Mouse (Mus musculus): ENCODE results near the gene Cep57l1. TPM values are rescaled to one million over a fixed set of nuclear protein-coding genes. Genes with fewer than 3 reads are reported as not detected.
"Not testable (repeated sequence)": the region's sequence is repeated elsewhere in the genome, so short reads cannot be mapped to it uniquely, and the experiment has no call there.

The Cep57l1 gene
- polyA plus RNA-seq, 1 experiment from 2014 or later: 20.8 TPM

GRCm38 (mm10) chr10:41826526-41827116, 16.9 kb upstream of the Cep57l1 start:
- no peak overlapping the region for H3K4me3 ChIP-seq
- no peak overlapping the region for H3K4me2 ChIP-seq
- no peaks in the 10 kb centered on the region for H3K27me3 ChIP-seq (replicated peaks)
- 80% methylated on average over 6 of the region's 6 CpGs for WGBS
- H3K4me1 ChIP-seq: peaks cover 40% of the 10 kb centered on the region
- no peaks in the 10 kb centered on the region for H3K9me3 ChIP-seq
- no peak overlapping the region for H3K27ac ChIP-seq (replicated peaks)
- no peaks in the 10 kb centered on the region for H3K36me3 ChIP-seq
- no peak overlapping the region for H3K9ac ChIP-seq
- ATAC-seq (ENCODE audit: extremely low read depth, insufficient number of reproducible peaks, low FRiP score, low TSS enrichment): no peak

- Histone ChIP-seq H3K4me2 (no peak overlapping the region), H3K4me1 (peaks cover 38% of the 10 kb centered on the region), H3K9me3 (no peaks in the 10 kb centered on the region), H3K27ac (replicated peaks) (no peak overlapping the region), H3K4me3 (no peak overlapping the region), H3K27me3 (replicated peaks) (no peaks in the 10 kb centered on the region), H3K36me3 (no peaks in the 10 kb centered on the region), H3K9ac (no peak overlapping the region)
- ATAC-seq (ENCODE audit: extremely low read depth, insufficient number of reproducible peaks, low FRiP score, low TSS enrichment): no peak
- WGBS: 79% methylated on average over 4 of the region's 4 CpGs
Observed at GRCm38 (mm10) chr10:41825996-41826395, 16.3 kb upstream of the Cep57l1 start.

- WGBS: 81% methylated on average over 10 of the region's 10 CpGs
- no peak overlapping the region for H3K4me3 ChIP-seq
- H3K36me3 ChIP-seq: no peaks in the 10 kb centered on the region
- no peak for ATAC-seq (ENCODE audit: extremely low read depth, insufficient number of reproducible peaks, low FRiP score, low TSS enrichment)
- no peaks in the 10 kb centered on the region for H3K9me3 ChIP-seq
- no peak overlapping the region for H3K27ac ChIP-seq (replicated peaks)
- peaks cover 32% of the 10 kb centered on the region for H3K4me1 ChIP-seq
- H3K4me2 ChIP-seq: no peak overlapping the region
- H3K9ac ChIP-seq: no peak overlapping the region
- H3K27me3 ChIP-seq (replicated peaks): no peaks in the 10 kb centered on the region
Observed at GRCm38 (mm10) chr10:41825041-41825440, 15.4 kb upstream of the Cep57l1 start.

- Histone ChIP-seq H3K4me2 (no peak overlapping the region), H3K27me3 (replicated peaks) (no peaks in the 10 kb centered on the region), H3K4me1 (peaks cover 36% of the 10 kb centered on the region), H3K9me3 (no peaks in the 10 kb centered on the region), H3K9ac (no peak overlapping the region), H3K27ac (replicated peaks) (peak overlapping the region; percentile 50), H3K4me3 (no peak overlapping the region), H3K36me3 (no peaks in the 10 kb centered on the region)
- ATAC-seq (ENCODE audit: extremely low read depth, insufficient number of reproducible peaks, low FRiP score, low TSS enrichment): no peak
- 35% methylated on average over 4 of the region's 4 CpGs for WGBS
Observed at GRCm38 (mm10) chr10:41823916-41824315, 14.2 kb upstream of the Cep57l1 start.

GRCm38 (mm10) chr10:41823282-41823675, 13.6 kb upstream of the Cep57l1 start:
- H3K27ac ChIP-seq (replicated peaks); ATAC-seq (ENCODE audit: extremely low read depth, insufficient number of reproducible peaks, low FRiP score, low TSS enrichment); H3K9me3 ChIP-seq; H3K27me3 ChIP-seq (replicated peaks); H3K36me3 ChIP-seq; H3K4me2 ChIP-seq; H3K9ac ChIP-seq; H3K4me3 ChIP-seq: not testable (repeated sequence)
- peaks cover 30% of the 10 kb centered on the region for H3K4me1 ChIP-seq
- 93% methylated on average over 4 of the region's 4 CpGs for WGBS

- no peaks in the 10 kb centered on the region for H3K9me3 ChIP-seq
- no peak overlapping the region for H3K4me2 ChIP-seq
- no peak overlapping the region for H3K4me3 ChIP-seq
- no peak for ATAC-seq (ENCODE audit: extremely low read depth, insufficient number of reproducible peaks, low FRiP score, low TSS enrichment)
- no peaks in the 10 kb centered on the region for H3K36me3 ChIP-seq
- H3K9ac ChIP-seq: no peak overlapping the region
- WGBS: 71% methylated on average over 5 of the region's 5 CpGs
- H3K27ac ChIP-seq (replicated peaks): 0 out of 2 replicates have a peak overlapping the region, but pooled peaks have one; percentile 33
- no peaks in the 10 kb centered on the region for H3K27me3 ChIP-seq (replicated peaks)
- H3K4me1 ChIP-seq: peaks cover 25% of the 10 kb centered on the region
Observed at GRCm38 (mm10) chr10:41822573-41823281, 13.1 kb upstream of the Cep57l1 start.

- no peaks in the 10 kb centered on the region for H3K27me3 ChIP-seq (replicated peaks)
- no peaks in the 10 kb centered on the region for H3K36me3 ChIP-seq
- ATAC-seq (ENCODE audit: extremely low read depth, insufficient number of reproducible peaks, low FRiP score, low TSS enrichment): no peak
- 86% methylated on average over 6 of the region's 6 CpGs for WGBS
- H3K9me3 ChIP-seq: no peaks in the 10 kb centered on the region
- H3K27ac ChIP-seq (replicated peaks): no peak overlapping the region
- no peak overlapping the region for H3K4me2 ChIP-seq
- H3K4me3 ChIP-seq: no peak overlapping the region
- no peak overlapping the region for H3K9ac ChIP-seq
- H3K4me1 ChIP-seq: peaks cover 27% of the 10 kb centered on the region
Observed at GRCm38 (mm10) chr10:41821171-41821570, 11.5 kb upstream of the Cep57l1 start.

GRCm38 (mm10) chr10:41820401-41820800, 10.7 kb upstream of the Cep57l1 start:
- ATAC-seq (ENCODE audit: extremely low read depth, insufficient number of reproducible peaks, low FRiP score, low TSS enrichment): no peak
- Histone ChIP-seq H3K9ac (no peak overlapping the region), H3K9me3 (no peaks in the 10 kb centered on the region), H3K27me3 (replicated peaks) (no peaks in the 10 kb centered on the region), H3K4me1 (peaks cover 27% of the 10 kb centered on the region), H3K36me3 (no peaks in the 10 kb centered on the region), H3K4me3 (no peak overlapping the region), H3K4me2 (no peak overlapping the region), H3K27ac (replicated peaks) (no peak overlapping the region)
- 89% methylated on average over 5 of the region's 5 CpGs for WGBS

- Histone ChIP-seq H3K4me1 (peaks cover 31% of the 10 kb centered on the region), H3K9ac (no peak overlapping the region), H3K27ac (replicated peaks) (no peak overlapping the region), H3K9me3 (no peaks in the 10 kb centered on the region), H3K27me3 (replicated peaks) (no peaks in the 10 kb centered on the region), H3K36me3 (no peaks in the 10 kb centered on the region), H3K4me2 (no peak overlapping the region; the same call in 1 of the 2 replicates), H3K4me3 (no peak overlapping the region)
- ATAC-seq (ENCODE audit: extremely low read depth, insufficient number of reproducible peaks, low FRiP score, low TSS enrichment): no peak
- whole genome bisulfite sequencing: 61% methylated on average over 3 of the region's 3 CpGs
Observed at GRCm38 (mm10) chr10:41819307-41819706, 9.6 kb upstream of the Cep57l1 start.

- not testable (repeated sequence) for H3K27me3 ChIP-seq (replicated peaks); H3K27ac ChIP-seq (replicated peaks); H3K36me3 ChIP-seq; H3K9ac ChIP-seq; H3K4me2 ChIP-seq; H3K9me3 ChIP-seq; H3K4me3 ChIP-seq; ATAC-seq (ENCODE audit: extremely low read depth, insufficient number of reproducible peaks, low FRiP score, low TSS enrichment)
- 80% methylated on average over 6 of the region's 6 CpGs for WGBS
- H3K4me1 ChIP-seq: peaks cover 31% of the 10 kb centered on the region
Observed at GRCm38 (mm10) chr10:41818733-41819070, 9.0 kb upstream of the Cep57l1 start.

- 85% methylated on average over 8 of the region's 8 CpGs for WGBS
- H3K9ac ChIP-seq: no peak overlapping the region
- H3K9me3 ChIP-seq: no peaks in the 10 kb centered on the region
- H3K4me2 ChIP-seq: no peak overlapping the region
- no peak overlapping the region for H3K4me3 ChIP-seq
- no peaks in the 10 kb centered on the region for H3K27me3 ChIP-seq (replicated peaks)
- no peaks in the 10 kb centered on the region for H3K36me3 ChIP-seq
- H3K27ac ChIP-seq (replicated peaks): no peak overlapping the region
- ATAC-seq (ENCODE audit: extremely low read depth, insufficient number of reproducible peaks, low FRiP score, low TSS enrichment): no peak
- H3K4me1 ChIP-seq: peaks cover 36% of the 10 kb centered on the region
Observed at GRCm38 (mm10) chr10:41818036-41818732, 8.5 kb upstream of the Cep57l1 start.
